Mouse (Mus musculus) forebrain, embryonic 11.5 days (tissue): ENCODE results near the gene Rps27rt. TPM values are rescaled to one million over a fixed set of nuclear protein-coding genes. Genes with fewer than 3 reads are reported as not detected.

Experiments used
- ATAC-seq: fragments of 200-750 bp; cut with Nextera tagmentation; replicated peaks from 2 replicates; pipeline ENCODE4 v1.8.0; 2017; ENCODE audit warnings: moderate TSS enrichment; ENCODE audit not compliant: low FRiP score
- DNase-seq: peaks from one replicate; pipeline ENCODE4 v3.0.0-alpha.2; 2017; ENCODE audit warnings: low spot score
- H3K27ac ChIP-seq: fragments of 300-500 bp; sonication (generic); 2 replicates; pipeline ENCODE4 v1.5.1; 2014; ENCODE audit warnings: low read depth, low read length
- H3K27me3 ChIP-seq: fragments of 300-500 bp; sonication (generic); 2 replicates; pipeline ENCODE4 v1.6.1; 2014; ENCODE audit warnings: mild to moderate bottlenecking, low read length, mixed read lengths; ENCODE audit not compliant: control insufficient read depth, insufficient read depth
- H3K36me3 ChIP-seq: fragments of 300-500 bp; sonication (generic); 2 replicates; pipeline ENCODE4 v1.6.1; 2014; ENCODE audit warnings: mild to moderate bottlenecking, low read length, moderate library complexity, mixed read lengths; ENCODE audit not compliant: control insufficient read depth, insufficient read depth
- H3K4me1 ChIP-seq: fragments of 300-500 bp; sonication (generic); replicated peaks from 2 replicates; pipeline ENCODE4 v1.6.1; 2014; ENCODE audit warnings: low read length, mixed read lengths; ENCODE audit not compliant: control insufficient read depth, insufficient read depth
- H3K4me2 ChIP-seq: fragments of 300-500 bp; sonication (generic); 2 replicates; pipeline ENCODE4 v1.6.1; 2014; ENCODE audit warnings: low read depth, mild to moderate bottlenecking, low read length, moderate library complexity, mixed read lengths; ENCODE audit not compliant: severe bottlenecking
- H3K4me3 ChIP-seq: fragments of 300-500 bp; sonication (generic); 2 replicates; pipeline ENCODE4 v1.5.1; 2014; ENCODE audit warnings: low read depth, low read length
- H3K9ac ChIP-seq: fragments of 300-500 bp; sonication (generic); 2 replicates; pipeline ENCODE4 v1.6.1; 2014; ENCODE audit warnings: low read length
- H3K9me3 ChIP-seq: fragments of 300-500 bp; sonication (generic); 2 replicates; pipeline ENCODE4 v1.6.1; 2016; ENCODE audit warnings: low read length, mixed read lengths; ENCODE audit not compliant: control insufficient read depth
- whole genome bisulfite sequencing: fragments of 180-500 bp; shearing (Covaris S2); extraction: QIAGEN DNeasy Blood & Tissue Kit; methylation state at CpG from one replicate; pipeline ENCODE4 v1.1.7; 2014; 5-methylcytosine and 5-hydroxymethylcytosine counted together
- polyA plus RNA-seq: library from polyadenylated mRNA; unstranded; fragments of >200 nt; fragmentation: Nextera tagmentation; extraction: Ambion mirVana; gene quantifications from 2 replicates; pipeline ENCODE4 v1.2.1, GENCODE M21; 2014

The Rps27rt gene
- polyA plus RNA-seq, 1 experiment from 2014 or later, result 355 TPM

DNA sequence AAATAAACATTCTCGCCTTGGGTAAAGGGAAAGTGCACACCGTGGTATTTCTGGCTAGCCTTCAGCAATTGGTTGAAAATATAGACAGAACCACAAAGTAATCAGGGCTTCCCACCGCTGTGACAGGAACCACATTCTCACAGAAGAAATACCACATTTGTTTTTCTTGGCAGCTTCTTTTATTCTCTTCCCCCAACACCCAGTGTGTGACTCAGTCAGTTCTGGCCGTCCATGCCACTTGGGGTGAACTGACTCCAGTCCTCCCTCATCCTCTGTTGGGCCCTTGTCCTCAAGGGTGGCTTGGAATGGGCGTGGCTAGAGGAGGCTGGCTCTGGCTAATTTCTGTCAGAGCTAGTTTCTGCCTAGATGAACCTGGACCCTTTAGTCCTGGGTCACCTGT lies 34.1 kb downstream of the Rps27rt start:
- DNase-seq (no peak), ATAC-seq (no peak)
- Histone ChIP-seq H3K9me3 (no peaks in the 10 kb centered on the region), H3K27me3 (no peaks in the 10 kb centered on the region), H3K4me2 (no peak overlapping the region), H3K4me3 (no peak overlapping the region), H3K36me3 (no peaks in the 10 kb centered on the region), H3K27ac (no peak overlapping the region), H3K4me1 (no peaks in the 10 kb centered on the region), H3K9ac (no peak overlapping the region)
- WGBS, result 72% methylated on average over 5 of the region's 5 CpGs

DNA sequence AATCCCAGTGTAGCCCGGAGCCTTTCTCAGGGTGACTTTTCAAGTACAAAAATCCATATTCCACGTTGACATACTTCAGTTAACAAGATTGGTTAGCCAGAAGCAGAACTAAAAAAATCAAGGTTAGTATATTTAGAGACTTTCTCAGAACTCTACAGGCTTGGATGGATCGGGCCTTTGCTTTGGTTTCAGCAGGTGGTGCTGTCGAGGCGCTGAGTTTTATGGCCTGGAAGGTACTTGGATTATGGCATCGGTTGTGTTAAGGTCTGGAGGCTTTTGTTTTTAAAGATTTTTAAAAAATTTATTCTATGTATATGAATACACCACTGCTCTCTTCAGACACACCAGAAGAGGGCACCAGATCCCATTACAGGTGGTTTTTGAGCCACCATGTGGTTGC lies 37.0 kb downstream of the Rps27rt start:
- no peak for ATAC-seq
- 85% methylated on average over 6 of the region's 6 CpGs for WGBS

DNA sequence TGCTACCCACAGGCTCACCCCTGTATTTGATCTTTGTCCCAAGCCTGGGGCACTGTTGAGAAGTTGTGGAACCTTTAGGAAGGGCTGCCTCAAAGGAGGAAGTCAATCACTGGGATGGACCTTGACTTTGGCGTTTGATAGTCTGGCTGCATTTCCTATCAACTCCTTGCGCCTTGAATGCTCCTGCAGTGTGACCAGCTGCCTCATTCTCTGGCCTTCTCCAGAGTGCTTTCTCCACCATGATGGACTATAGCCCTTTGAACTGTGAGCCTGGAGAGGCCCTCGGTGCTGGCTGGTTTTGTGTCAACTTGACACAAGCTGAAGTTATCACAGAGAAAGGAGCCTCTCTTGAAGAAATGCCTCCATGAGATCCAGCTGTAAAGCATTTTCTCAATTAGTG lies 37.9 kb downstream of the Rps27rt start:
- H3K36me3 ChIP-seq, result no peaks in the 10 kb centered on the region
- no peak overlapping the region for H3K9ac ChIP-seq
- H3K27me3 ChIP-seq, result no peaks in the 10 kb centered on the region
- H3K27ac ChIP-seq, result no peak overlapping the region
- no peak overlapping the region for H3K4me2 ChIP-seq
- no peaks in the 10 kb centered on the region for H3K9me3 ChIP-seq
- ATAC-seq (no peak), DNase-seq (no peak)
- H3K4me1 ChIP-seq, result no peaks in the 10 kb centered on the region
- no peak overlapping the region for H3K4me3 ChIP-seq
- 92% methylated on average over 3 of the region's 3 CpGs for WGBS

More for the DNA sequence above, 37.0 kb downstream of the Rps27rt start:
- H3K4me2 ChIP-seq, result no peak overlapping the region
- no peak overlapping the region for H3K9ac ChIP-seq
- H3K27me3 ChIP-seq, result no peaks in the 10 kb centered on the region
- H3K9me3 ChIP-seq, result no peaks in the 10 kb centered on the region
- no peaks in the 10 kb centered on the region for H3K36me3 ChIP-seq
- H3K27ac ChIP-seq, result no peak overlapping the region
- no peak for DNase-seq
- H3K4me3 ChIP-seq, result no peak overlapping the region
- no peaks in the 10 kb centered on the region for H3K4me1 ChIP-seq

DNA sequence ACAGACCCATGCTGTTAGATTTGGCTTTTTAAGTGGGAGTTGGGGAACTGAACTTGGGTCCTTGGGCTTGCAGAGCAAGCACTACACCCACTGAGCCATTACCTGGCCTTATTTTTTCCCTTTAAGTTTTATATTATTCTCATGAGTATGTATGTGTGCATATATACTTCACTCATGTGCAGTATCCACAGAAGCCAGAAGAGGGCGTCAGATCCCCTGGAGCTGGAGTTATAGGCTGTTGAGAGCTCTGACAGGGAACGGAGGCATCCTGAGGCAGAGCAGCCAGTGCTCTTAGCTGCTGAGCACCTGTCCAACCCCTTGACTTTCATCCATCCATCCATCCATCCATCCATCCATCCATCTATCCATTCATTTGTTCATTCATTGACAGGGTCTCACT lies 45.9 kb downstream of the Rps27rt start:
- DNase-seq, result no peak
- H3K4me2 ChIP-seq, result no peak overlapping the region

DNA sequence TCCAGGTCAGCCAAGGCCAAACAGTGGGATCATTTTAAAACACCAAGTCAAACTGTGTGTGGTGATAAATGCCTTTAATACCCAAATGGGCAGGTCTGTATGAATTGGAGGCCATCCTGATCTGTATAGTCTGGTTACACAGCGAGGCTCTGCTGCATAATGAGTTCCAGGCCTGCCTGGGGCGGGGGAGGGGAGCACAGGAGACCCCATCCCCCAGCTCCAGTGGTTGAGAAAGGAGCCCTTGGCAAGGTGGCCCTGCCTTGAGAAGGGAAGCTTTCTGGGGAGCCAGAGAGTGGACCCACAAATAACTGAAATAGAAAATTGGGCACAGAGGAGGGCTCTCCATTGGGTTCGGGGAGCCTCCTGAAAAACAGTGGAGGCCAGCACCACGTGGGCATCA lies 47.2 kb downstream of the Rps27rt start:
- Histone ChIP-seq H3K9me3 (no peaks in the 10 kb centered on the region), H3K4me2 (no peak overlapping the region), H3K36me3 (no peaks in the 10 kb centered on the region), H3K27me3 (no peaks in the 10 kb centered on the region), H3K27ac (no peak overlapping the region), H3K4me1 (peaks cover 6% of the 10 kb centered on the region; the same call in 1 of the 2 replicates), H3K4me3 (no peak overlapping the region), H3K9ac (no peak overlapping the region)
- ATAC-seq, result no peak
- 83% methylated on average over 4 of the region's 4 CpGs for WGBS
- DNase-seq, result no peak

More for the DNA sequence above, 45.9 kb downstream of the Rps27rt start:
- ATAC-seq, result no peak
- Histone ChIP-seq H3K36me3 (no peaks in the 10 kb centered on the region), H3K4me1 (peaks cover 6% of the 10 kb centered on the region; the same call in 1 of the 2 replicates), H3K9ac (no peak overlapping the region), H3K4me3 (no peak overlapping the region), H3K9me3 (no peaks in the 10 kb centered on the region), H3K27ac (no peak overlapping the region), H3K27me3 (no peaks in the 10 kb centered on the region)
- WGBS, result 76% methylated on average over 2 of the region's 2 CpGs

DNA sequence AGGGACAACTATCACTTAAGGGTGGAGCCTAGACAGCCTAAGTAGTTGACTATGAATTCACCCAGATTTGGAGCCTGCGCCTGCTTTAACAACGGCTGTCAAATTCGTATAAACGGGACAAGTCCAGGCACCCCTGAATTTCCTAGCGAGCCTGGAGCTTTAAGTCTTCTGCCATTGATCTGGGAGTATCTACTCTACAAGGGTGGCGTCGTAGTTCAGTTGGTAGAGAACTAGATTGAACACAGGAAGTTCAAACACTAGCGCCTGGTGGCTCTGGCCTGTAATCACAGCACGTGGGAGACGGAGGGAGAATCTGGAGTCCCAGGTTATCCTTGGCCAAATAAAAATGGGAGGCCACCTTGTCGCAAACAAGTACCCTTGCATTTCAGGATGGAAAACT lies 48.3 kb downstream of the Rps27rt start:
- peak overlapping the region; percentile 72; the same call in 1 of the 2 replicates for H3K4me3 ChIP-seq
- H3K4me2 ChIP-seq, result peak overlapping the region; percentile 90; the same call in 1 of the 2 replicates
- H3K9ac ChIP-seq, result no peak overlapping the region
- WGBS, result 65% methylated on average over 11 of the region's 11 CpGs
- DNase-seq (no peak), ATAC-seq (no peak)
- H3K36me3 ChIP-seq, result no peaks in the 10 kb centered on the region
- peaks cover 6% of the 10 kb centered on the region; the same call in 1 of the 2 replicates for H3K4me1 ChIP-seq
- H3K9me3 ChIP-seq, result no peaks in the 10 kb centered on the region
- no peak overlapping the region for H3K27ac ChIP-seq
- H3K27me3 ChIP-seq, result no peaks in the 10 kb centered on the region

DNA sequence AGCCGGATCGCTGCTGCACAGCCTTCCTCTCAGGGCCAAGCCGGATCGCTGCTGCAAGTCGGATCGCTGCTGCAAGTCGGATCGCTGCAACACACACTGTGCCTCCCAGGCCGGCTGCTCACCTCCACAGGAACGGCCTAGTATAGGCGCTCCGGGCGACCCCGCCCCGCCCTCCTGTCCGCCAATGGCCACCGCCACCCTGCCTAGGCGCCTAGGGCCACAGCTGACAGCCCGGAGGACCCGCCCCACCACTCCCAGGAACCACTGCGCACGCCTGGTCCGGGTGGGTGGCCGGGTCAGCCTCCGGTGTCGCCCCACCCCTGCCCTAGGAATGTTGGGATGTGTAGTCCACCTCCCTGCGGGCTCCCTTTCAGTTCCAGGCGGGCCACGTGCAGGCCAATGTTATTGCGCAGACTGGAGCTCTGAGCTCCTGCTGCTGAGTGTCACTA lies 48.8 kb downstream of the Rps27rt start, which contains the start of gene Gpd1l:
Gene Gpd1l (minus strand): TSS at position 265 of the 449 bp plus-strand sequence.
- H3K4me2 ChIP-seq, result peak within 1 kb of the TSS; percentile 90
- H3K9ac ChIP-seq, result peak within 1 kb of the TSS; percentile 69
- DNase-seq (peak; percentile 98), ATAC-seq (peak; percentile 98)
- under 1% methylated on average over 30 of the region's 30 CpGs for WGBS
- H3K27me3 ChIP-seq, result no peaks in the 10 kb centered on the region
- H3K27ac ChIP-seq, result 0 out of 2 replicates have a peak within 1 kb of the TSS, but pooled peaks have one; percentile 18
- H3K9me3 ChIP-seq, result no peaks in the 10 kb centered on the region
- H3K4me3 ChIP-seq, result peak within 1 kb of the TSS; percentile 72
- no peaks in the 10 kb centered on the region for H3K36me3 ChIP-seq
- peaks cover 6% of the 10 kb centered on the region; the same call in 1 of the 2 replicates for H3K4me1 ChIP-seq

DNA sequence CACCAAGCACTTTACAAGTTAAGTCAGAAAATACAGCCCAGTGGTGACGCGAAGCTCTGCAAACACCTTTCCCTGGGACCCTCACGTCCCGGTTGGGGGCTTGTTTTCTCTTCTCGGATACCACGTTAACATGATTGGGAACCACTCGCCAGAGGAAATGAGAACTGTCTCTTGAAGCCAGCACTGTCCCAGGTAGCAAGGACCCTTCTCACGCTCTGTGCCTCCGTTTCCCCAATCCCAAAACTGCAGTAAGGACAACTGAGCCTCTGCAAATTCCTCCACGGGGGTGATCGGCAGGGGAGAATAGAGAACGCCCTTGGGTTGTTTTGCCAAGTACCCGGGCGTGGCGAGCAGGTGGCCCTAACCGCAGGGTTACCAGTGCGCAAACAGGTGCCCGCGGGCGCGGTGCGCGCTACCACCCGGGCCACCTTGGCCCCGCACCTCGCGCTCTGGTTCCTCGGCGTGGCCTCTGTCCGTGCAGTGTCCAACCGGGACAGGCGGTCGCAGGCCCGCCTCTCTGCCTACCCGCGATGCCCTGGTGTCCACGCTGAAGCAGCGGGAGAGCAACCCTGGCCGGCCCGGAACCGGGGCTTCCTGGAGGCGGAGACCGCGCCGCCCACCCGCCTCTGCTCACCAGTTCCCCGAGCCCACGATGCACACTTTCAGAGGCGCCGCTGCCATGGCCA lies 49.4 kb downstream of the Rps27rt start:
- ATAC-seq, result peak; percentile 32; the same call in 1 of the 2 replicates
- peak overlapping the region; percentile 69 for H3K9ac ChIP-seq
- peak overlapping the region; percentile 72 for H3K4me3 ChIP-seq
- DNase-seq, result no peak
- H3K36me3 ChIP-seq, result no peaks in the 10 kb centered on the region
- H3K9me3 ChIP-seq, result no peaks in the 10 kb centered on the region
- 0 out of 2 replicates have a peak overlapping the region, but pooled peaks have one; percentile 18 for H3K27ac ChIP-seq
- peaks cover 6% of the 10 kb centered on the region; the same call in 1 of the 2 replicates for H3K4me1 ChIP-seq
- no peaks in the 10 kb centered on the region for H3K27me3 ChIP-seq
- peak overlapping the region; percentile 90 for H3K4me2 ChIP-seq
- WGBS, result under 1% methylated on average over 50 of the region's 50 CpGs
